Mouse (Mus musculus) neural tube, embryonic 14.5 days (tissue): ENCODE results near the gene Epo. TPM values are rescaled to one million over a fixed set of nuclear protein-coding genes. Genes with fewer than 3 reads are reported as not detected.

Experiments
- ATAC-seq: fragments of 200-750 bp; cut with Nextera tagmentation; 2 replicates; pipeline ENCODE4 v1.8.0; 2017; ENCODE audit warnings: low read depth, mild to moderate bottlenecking, moderate TSS enrichment, moderate library complexity
- H3K27ac ChIP-seq: fragments of 300-500 bp; sonication (generic); 2 replicates; pipeline ENCODE4 v1.5.1; 2014; ENCODE audit warnings: low read depth, mild to moderate bottlenecking, control low read depth, low read length, moderate library complexity, mixed read lengths
- H3K27me3 ChIP-seq: fragments of 300-500 bp; sonication (generic); 2 replicates; pipeline ENCODE4 v1.6.1; 2014; ENCODE audit warnings: low read length; ENCODE audit not compliant: control insufficient read depth, insufficient read depth
- H3K36me3 ChIP-seq: fragments of 300-500 bp; sonication (generic); 2 replicates; pipeline ENCODE4 v1.6.1; 2014; ENCODE audit warnings: low read length, mixed read lengths; ENCODE audit not compliant: control insufficient read depth, insufficient read depth
- H3K4me1 ChIP-seq: fragments of 300-500 bp; sonication (generic); 2 replicates; pipeline ENCODE4 v1.6.1; 2014; ENCODE audit warnings: low read length; ENCODE audit not compliant: control insufficient read depth, insufficient read depth
- H3K4me2 ChIP-seq: fragments of 300-500 bp; sonication (generic); 2 replicates; pipeline ENCODE4 v1.6.1; 2014; ENCODE audit warnings: mild to moderate bottlenecking, low read depth, low read length, control low read depth
- H3K4me3 ChIP-seq: fragments of 300-500 bp; sonication (generic); 2 replicates; pipeline ENCODE4 v1.5.1; 2014; ENCODE audit warnings: low read depth, low read length, control low read depth, mixed read lengths
- H3K9ac ChIP-seq: fragments of 300-500 bp; sonication (generic); replicated peaks from 2 replicates; pipeline ENCODE4 v1.6.1; 2014; ENCODE audit warnings: low read depth, mild to moderate bottlenecking, control low read depth, low read length, mixed read lengths
- H3K9me3 ChIP-seq: fragments of 300-500 bp; sonication (generic); 2 replicates; pipeline ENCODE4 v1.6.1; 2016; ENCODE audit warnings: low read length; ENCODE audit not compliant: control insufficient read depth
- WGBS: fragments of 180-500 bp; shearing (Covaris S2); extraction: QIAGEN DNeasy Blood & Tissue Kit; methylation state at CpG from one replicate; pipeline ENCODE4 v1.1.7; 2014; 5-methylcytosine and 5-hydroxymethylcytosine counted together
- polyA plus RNA-seq: library from polyadenylated mRNA; unstranded; fragments of >200 nt; fragmentation: Nextera tagmentation; extraction: Ambion mirVana; gene quantifications from 2 replicates; pipeline ENCODE4 v1.2.1, GENCODE M21; 2014

The Epo gene
- polyA plus RNA-seq, 1 experiment from 2014 or later: not detected

- H3K36me3 ChIP-seq: peaks cover 51% of the 10 kb centered on the region
- no peak for ATAC-seq
- WGBS: 79% methylated on average over 5 of the region's 5 CpGs
- no peak within 1 kb of the TSS for H3K4me2 ChIP-seq
- H3K9ac ChIP-seq: no peak within 1 kb of the TSS
- H3K9me3 ChIP-seq: no peaks in the 10 kb centered on the region
- H3K4me1 ChIP-seq: peaks cover 8% of the 10 kb centered on the region
- H3K27ac ChIP-seq: no peak within 1 kb of the TSS
- no peaks in the 10 kb centered on the region for H3K27me3 ChIP-seq
- H3K4me3 ChIP-seq: no peak within 1 kb of the TSS
These were observed 14.6 kb downstream of the Epo start, which contains the start of gene Gigyf1 for GRCm38 (mm10) chr5:137518436-137518835. Gigyf1 (plus strand) TSS chr5:137518548.

- Histone ChIP-seq H3K27me3 (no peaks in the 10 kb centered on the region), H3K4me3 (no peak overlapping the region), H3K27ac (no peak overlapping the region), H3K4me2 (no peak overlapping the region), H3K4me1 (peaks cover 32% of the 10 kb centered on the region), H3K36me3 (peaks cover 15% of the 10 kb centered on the region), H3K9ac (no peak overlapping the region), H3K9me3 (no peaks in the 10 kb centered on the region)
- ATAC-seq: no peak
- 96% methylated on average over 3 of the region's 3 CpGs for whole genome bisulfite sequencing
These were observed 18.2 kb downstream of the Epo start for GRCm38 (mm10) chr5:137514811-137515210.

- H3K9ac ChIP-seq: peak overlapping the region; percentile 5; the same call in 1 of the 2 replicates
- no peak overlapping the region for H3K4me3 ChIP-seq
- no peak overlapping the region; the same call in 1 of the 2 replicates for H3K27ac ChIP-seq
- H3K36me3 ChIP-seq: peaks cover 8% of the 10 kb centered on the region; the same call in 1 of the 2 replicates
- ATAC-seq: no peak
- peaks cover 32% of the 10 kb centered on the region for H3K4me1 ChIP-seq
- no peaks in the 10 kb centered on the region for H3K27me3 ChIP-seq
- peak overlapping the region; percentile 6; the same call in 1 of the 2 replicates for H3K4me2 ChIP-seq
- H3K9me3 ChIP-seq: no peaks in the 10 kb centered on the region
- 87% methylated on average over 12 of the region's 12 CpGs for WGBS
These were observed 18.9 kb downstream of the Epo start for GRCm38 (mm10) chr5:137513951-137514721.

- Histone ChIP-seq H3K4me3 (no peak overlapping the region; the same call in 1 of the 2 replicates), H3K27ac (no peak overlapping the region)
These were observed 19.9 kb downstream of the Epo start for GRCm38 (mm10) chr5:137512847-137513794.

GRCm38 (mm10) chr5:137511706-137512105 lies 21.3 kb downstream of the Epo start:
- 54% methylated on average over 3 of the region's 3 CpGs for WGBS
- Histone ChIP-seq H3K4me1 (peaks cover 32% of the 10 kb centered on the region), H3K27ac (no peak overlapping the region), H3K36me3 (no peaks in the 10 kb centered on the region; the same call in 1 of the 2 replicates), H3K4me3 (peak overlapping the region; percentile 99), H3K9me3 (no peaks in the 10 kb centered on the region), H3K4me2 (peak overlapping the region; percentile 95), H3K9ac (peak overlapping the region; percentile 98; the same call in 1 of the 2 replicates), H3K27me3 (no peaks in the 10 kb centered on the region)
- no peak for ATAC-seq

More at GRCm38 (mm10) chr5:137512847-137513794, 19.9 kb downstream of the Epo start:
- H3K4me1 ChIP-seq: peaks cover 32% of the 10 kb centered on the region
- H3K9me3 ChIP-seq: no peaks in the 10 kb centered on the region
- H3K9ac ChIP-seq: no peak overlapping the region
- peak overlapping the region; percentile 18; the same call in 1 of the 2 replicates for H3K4me2 ChIP-seq
- no peaks in the 10 kb centered on the region for H3K27me3 ChIP-seq
- H3K36me3 ChIP-seq: no peaks in the 10 kb centered on the region; the same call in 1 of the 2 replicates
- 86% methylated on average over 11 of the region's 11 CpGs for WGBS
- ATAC-seq: 0 out of 2 replicates have a peak, but pooled peaks have one; percentile 39

- Histone ChIP-seq H3K27me3 (no peaks in the 10 kb centered on the region), H3K4me3 (peak overlapping the region; percentile 99), H3K4me2 (peak overlapping the region; percentile 95), H3K4me1 (peaks cover 32% of the 10 kb centered on the region), H3K9ac (peak overlapping the region; percentile 98), H3K9me3 (no peaks in the 10 kb centered on the region), H3K27ac (peak overlapping the region; percentile 85), H3K36me3 (no peaks in the 10 kb centered on the region; the same call in 1 of the 2 replicates)
- WGBS: under 1% methylated on average over 27 of the region's 83 CpGs
- peak; percentile 32 for ATAC-seq
These were observed 22.3 kb downstream of the Epo start for GRCm38 (mm10) chr5:137510573-137511390.

GRCm38 (mm10) chr5:137510014-137510501 lies 23.0 kb downstream of the Epo start:
- ATAC-seq: peak; percentile 75
- Histone ChIP-seq H3K36me3 (no peaks in the 10 kb centered on the region; the same call in 1 of the 2 replicates), H3K27me3 (no peaks in the 10 kb centered on the region), H3K9ac (peak overlapping the region; percentile 98), H3K27ac (peak overlapping the region; percentile 85), H3K4me2 (peak overlapping the region; percentile 39), H3K9me3 (no peaks in the 10 kb centered on the region), H3K4me3 (peak overlapping the region; percentile 99), H3K4me1 (peaks cover 29% of the 10 kb centered on the region)
- WGBS: 1% methylated on average over 41 of the region's 52 CpGs

GRCm38 (mm10) chr5:137504041-137504440 lies 29.0 kb downstream of the Epo start:
- Histone ChIP-seq H3K4me3 (no peak overlapping the region), H3K36me3 (no peaks in the 10 kb centered on the region), H3K27me3 (no peaks in the 10 kb centered on the region), H3K27ac (no peak overlapping the region), H3K4me1 (peaks cover 6% of the 10 kb centered on the region; the same call in 1 of the 2 replicates), H3K9me3 (no peaks in the 10 kb centered on the region), H3K4me2 (no peak overlapping the region), H3K9ac (no peak overlapping the region)
- no peak for ATAC-seq
- WGBS: 89% methylated on average over 6 of the region's 6 CpGs
